Mouse (Mus musculus) liver, embryonic 14.5 days (tissue): Measurements from ENCODE around the gene Manba.

ENCODE experiments used
- CTCF ChIP-seq: IDR thresholded peaks from 2 replicates; pipeline ENCODE4 v1.5.1; 2016; ENCODE audit warnings: antibody characterized with exemption, low read depth, control low read depth
- EP300 ChIP-seq: IDR thresholded peaks from 2 replicates; pipeline ENCODE4 v1.6.1; 2016; ENCODE audit warnings: antibody characterized with exemption, low read depth

DNA sequence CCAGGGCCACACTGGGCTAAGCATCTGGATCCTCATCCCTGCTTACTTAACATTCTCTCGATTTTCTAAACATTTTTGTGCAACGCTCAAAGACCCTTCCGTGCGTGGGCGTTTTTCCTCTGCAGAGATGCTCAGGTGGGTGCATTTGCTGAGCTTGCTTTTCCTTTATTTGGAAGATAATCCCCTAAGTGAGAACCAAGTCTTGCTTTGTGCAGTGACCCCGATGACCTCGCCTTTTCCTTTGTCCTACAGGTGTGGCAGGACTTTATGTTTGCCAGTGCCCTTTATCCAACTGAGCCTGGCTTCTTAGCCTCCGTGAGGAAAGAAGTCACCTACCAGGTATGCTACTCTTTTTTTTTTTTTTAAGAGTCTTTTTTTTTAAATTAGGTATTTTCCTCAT lies 61.9 kb downstream of the Manba start:
- no peak for TF ChIP-seq CTCF
- TF ChIP-seq EP300 = no peak
